Mouse (Mus musculus) bone marrow, adult 2 months (tissue): ENCODE measurements around the gene Fam131a.

Source experiments
- CTCF ChIP-seq: fragments of 200-500 bp; IDR thresholded peaks from 2 replicates; pipeline ENCODE4 v1.5.1; 2011; ENCODE audit warnings: low read length, control low read depth; ENCODE audit not compliant: control insufficient read depth, insufficient read depth
- POLR2A ChIP-seq: fragments of 200-500 bp; IDR thresholded peaks from 2 replicates; pipeline ENCODE4 v1.6.1; 2011; ENCODE audit warnings: low read depth, mild to moderate bottlenecking, control low read depth, low read length, borderline replicate concordance; ENCODE audit not compliant: control insufficient read depth

DNA sequence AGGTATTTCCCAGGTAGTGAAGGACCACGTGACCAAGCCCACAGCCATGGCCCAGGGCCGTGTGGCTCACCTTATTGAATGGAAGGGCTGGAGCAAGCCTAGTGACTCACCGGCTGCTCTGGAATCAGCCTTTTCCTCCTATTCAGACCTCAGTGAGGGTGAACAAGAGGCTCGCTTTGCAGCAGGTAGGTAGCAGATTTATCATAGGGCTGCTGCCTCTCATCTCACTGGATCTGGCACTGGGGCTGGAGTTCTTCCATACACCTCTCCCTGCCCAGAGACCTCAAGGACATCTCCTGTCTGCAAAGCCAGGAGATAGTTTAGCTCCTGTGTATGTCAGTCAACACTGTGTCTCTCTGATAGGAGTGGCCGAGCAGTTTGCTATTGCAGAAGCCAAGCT, 6.2 kb downstream of the Fam131a start:
- TF ChIP-seq CTCF (no peak), POLR2A (no peak)
